Mouse (Mus musculus) ES-E14 (cell line): ENCODE results near the gene Gnat2. TPM values are rescaled to one million over a fixed set of nuclear protein-coding genes. Genes with fewer than 3 reads are reported as not detected.

Experiments used
- DNase-seq: peaks from one replicate; pipeline ENCODE4 v3.0.0-alpha.2; 2013; ENCODE audit warnings: low read depth, low spot score
- H3K27ac ChIP-seq: 2 replicates; pipeline ENCODE4 v1.5.1; 2012; ENCODE audit warnings: low read depth, mild to moderate bottlenecking, low read length, moderate library complexity, mixed read lengths; ENCODE audit not compliant: poor library complexity, insufficient read depth, severe bottlenecking
- H3K36me3 ChIP-seq: 2 replicates; pipeline ENCODE4 v1.6.1; 2012; ENCODE audit warnings: mild to moderate bottlenecking, low read length, moderate library complexity, mixed read lengths; ENCODE audit not compliant: control insufficient read depth, poor library complexity, insufficient read depth, severe bottlenecking
- H3K4me1 ChIP-seq, 2 experiments: fragments of 150-350 bp in 1 of 2; sonication (generic) in 1 of 2; 2 replicates each; pipeline ENCODE4 v1.6.1; 2012; ENCODE audit warnings: low read length in 2 of 2, mild to moderate bottlenecking in 1 of 2, mixed read lengths in 1 of 2; ENCODE audit not compliant: control insufficient read depth in 2 of 2, insufficient read depth in 2 of 2, poor library complexity in 1 of 2
- H3K4me3 ChIP-seq, 2 experiments: fragments of 150-350 bp in 1 of 2; sonication (generic) in 1 of 2; 2 replicates each; pipeline ENCODE4 v1.5.1; 2012; ENCODE audit warnings: low read length in 2 of 2, low read depth in 1 of 2, mild to moderate bottlenecking in 1 of 2, mixed read lengths in 1 of 2; ENCODE audit not compliant: insufficient read depth in 1 of 2, poor library complexity in 1 of 2, severe bottlenecking in 1 of 2
- H3K9ac ChIP-seq: 2 replicates; pipeline ENCODE4 v1.6.1; 2012; ENCODE audit warnings: low read depth, mild to moderate bottlenecking, low read length, mixed read lengths; ENCODE audit not compliant: poor library complexity, insufficient read depth, severe bottlenecking
- H3K9me3 ChIP-seq: fragments of 150-350 bp; sonication (generic); 2 replicates; pipeline ENCODE4 v1.6.1; 2012; ENCODE audit warnings: low read depth, mild to moderate bottlenecking, low read length; ENCODE audit not compliant: control insufficient read depth, insufficient read depth
- CHD2 ChIP-seq: IDR thresholded peaks from 2 replicates; pipeline ENCODE4 v1.6.1; 2014; ENCODE audit warnings: mild to moderate bottlenecking, low read depth, low read length, inconsistent platforms
- HCFC1 ChIP-seq: IDR thresholded peaks from 2 replicates; pipeline ENCODE4 v1.6.1; 2012; ENCODE audit warnings: low read length, inconsistent platforms, borderline replicate concordance; ENCODE audit not compliant: insufficient read depth
- MAFK ChIP-seq: IDR thresholded peaks from 2 replicates; pipeline ENCODE4 v1.6.1; 2014; ENCODE audit warnings: mild to moderate bottlenecking, low read depth, low read length, inconsistent platforms; ENCODE audit not compliant: insufficient read depth
- ZC3H11A ChIP-seq: IDR thresholded peaks from 2 replicates; pipeline ENCODE4 v1.6.1; 2012; ENCODE audit warnings: low read depth, mild to moderate bottlenecking, inconsistent platforms, low read length, borderline replicate concordance
- ZNF384 ChIP-seq: IDR thresholded peaks from 2 replicates; pipeline ENCODE4 v1.6.1; 2012; ENCODE audit warnings: low read depth, low read length, inconsistent platforms
- in situ Hi-C, 2 experiments: fragments of 600-800 bp; cut with MboI; formaldehyde crosslinking; loops; one replicate each; pipeline ENCODE4 v1.15.1; 2025; ENCODE audit warnings: low sequenced_read_pairs in 2 of 2, inconsistent platforms in 1 of 2; ENCODE audit not compliant: unreplicated experiment in 2 of 2
- total RNA-seq: library from RNA; depleted of rRNA; stranded (reverse); fragments of 300-350 nt; gene quantifications from 2 replicates; pipeline ENCODE4 v1.2.3, GENCODE M21; 2012

The Gnat2 gene
- total RNA-seq, 1 experiment = 9.9 TPM

GRCm38 (mm10) chr3:108090561-108090960 lies 2.0 kb upstream of the Gnat2 start:
- H3K4me1 ChIP-seq = peaks cover 4 to 13% of the 10 kb centered on the region in 2 experiments; a peak in 2 of 4 replicates
- in situ Hi-C loops = no loop called here
- DNase-seq = no peak
- no peaks in the 10 kb centered on the region; the same call in 1 of the 2 replicates for H3K36me3 ChIP-seq
- H3K4me3 ChIP-seq = no peak overlapping the region
- no peak overlapping the region for H3K9ac ChIP-seq
- H3K27ac ChIP-seq = no peak overlapping the region
- no peak for TF ChIP-seq HCFC1
- TF ChIP-seq ZC3H11A = no peak
- TF ChIP-seq CHD2 = no peak
- no peak for TF ChIP-seq ZNF384
- TF ChIP-seq MAFK = no peak
- no peaks in the 10 kb centered on the region for H3K9me3 ChIP-seq

- DNase-seq = no peak
- Histone ChIP-seq H3K9me3 (no peaks in the 10 kb centered on the region), H3K4me1 (peaks cover 4 to 13% of the 10 kb centered on the region in 2 experiments; a peak in 2 of 4 replicates), H3K9ac (no peak overlapping the region), H3K27ac (no peak overlapping the region), H3K4me3 (no peak overlapping the region), H3K36me3 (no peaks in the 10 kb centered on the region; the same call in 1 of the 2 replicates)
- no peak for TF ChIP-seq CHD2
- TF ChIP-seq ZNF384 = no peak
- no peak for TF ChIP-seq ZC3H11A
- TF ChIP-seq HCFC1 = no peak
- TF ChIP-seq MAFK = no peak
- in situ Hi-C loops = no loop called here
Measured at GRCm38 (mm10) chr3:108092030-108092429, 559 bp upstream of the Gnat2 start.

DNA sequence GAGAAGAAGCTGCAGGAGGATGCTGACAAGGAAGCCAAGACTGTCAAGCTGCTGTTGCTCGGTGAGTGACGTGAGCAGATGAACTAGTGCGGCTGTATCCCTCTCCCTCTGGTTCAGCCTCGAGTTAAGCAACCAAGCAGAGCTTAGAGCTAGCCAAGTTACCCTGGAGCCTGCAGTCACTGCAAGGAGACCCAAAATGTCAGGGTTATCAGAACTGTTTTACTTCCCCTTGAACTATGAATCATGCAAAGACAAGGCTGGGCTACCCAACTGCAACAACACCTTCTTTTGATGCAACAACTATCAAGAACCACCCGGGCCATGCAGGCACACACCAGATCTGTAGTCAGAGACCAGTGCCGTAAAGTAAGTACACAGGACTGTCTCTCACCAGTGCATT lies 717 bp downstream of the Gnat2 start:
- Histone ChIP-seq H3K27ac (no peak overlapping the region), H3K9ac (no peak overlapping the region), H3K9me3 (no peaks in the 10 kb centered on the region), H3K36me3 (no peaks in the 10 kb centered on the region; the same call in 1 of the 2 replicates), H3K4me3 (no peak overlapping the region), H3K4me1 (peaks cover 2 to 10% of the 10 kb centered on the region in 2 experiments; a peak in 2 of 4 replicates)
- TF ChIP-seq ZC3H11A = no peak
- no peak for TF ChIP-seq MAFK
- no peak for TF ChIP-seq HCFC1
- no peak for TF ChIP-seq ZNF384
- TF ChIP-seq CHD2 = no peak
- no peak for DNase-seq
- in situ Hi-C loops = no loop called here

- in situ Hi-C loops = no loop called here
- Histone ChIP-seq H3K9ac (no peak overlapping the region), H3K36me3 (no peaks in the 10 kb centered on the region; the same call in 1 of the 2 replicates), H3K4me1 (peaks cover 0 to 6% of the 10 kb centered on the region in 2 experiments; a peak in 2 of 4 replicates), H3K4me3 (no peak overlapping the region), H3K9me3 (no peaks in the 10 kb centered on the region), H3K27ac (no peak overlapping the region)
- no peak for TF ChIP-seq CHD2
- TF ChIP-seq ZC3H11A = no peak
- no peak for TF ChIP-seq HCFC1
- TF ChIP-seq MAFK = no peak
- no peak for TF ChIP-seq ZNF384
- DNase-seq = no peak
Measured at GRCm38 (mm10) chr3:108094146-108094545, 1.6 kb downstream of the Gnat2 start.
